Mouse (Mus musculus) heart, postnatal 14 days (tissue): ENCODE measurements around the gene Palb2. TPM values are rescaled to one million over a fixed set of nuclear protein-coding genes. Genes with fewer than 3 reads are reported as not detected.

ENCODE experiments used
- DNase-seq, 2 experiments: peaks; one replicate each; pipeline ENCODE4 v3.0.0; 2021 to 2022
- intact Hi-C: fragments of 180-260 bp; cut with DNase I; formaldehyde crosslinking; loops from one replicate; pipeline ENCODE4 v1.15.1; 2025
- long read RNA-seq, 2 experiments: library from polyadenylated mRNA; stranded (forward); transcript quantifications; one replicate each; pipeline ENCODE4 v2.0.0; 2021
- total RNA-seq, 2 experiments: library from RNA; stranded (reverse); gene quantifications; 2 replicates each; pipeline ENCODE4 v1.2.3; 2021

Palb2 gene
- total RNA-seq = 1 to 10 TPM in 1 of 2 experiments, under 1 TPM in 1; 1.00 to 1.0 TPM
- long read RNA-seq, experiment 1 = 0 reads
- long read RNA-seq, experiment 2 = 0 reads

GRCm38 (mm10) chr7:122132497-122133337 is at the start of gene Palb2, which contains the start of gene Dctn5:
Gene Palb2 (minus strand): TSS chr7:122132985.
Gene Dctn5 (plus strand): TSS chr7:122133041.
- peak; percentile 98 for DNase-seq
- intact Hi-C loops = loop anchor here (1.0 to 2.0 kb wide), 2 partner anchors 26 to 31 kb away; partner anchors contain the start of genes Ndufab1 and Plk1

GRCm38 (mm10) chr7:122180720-122181119 is 47.9 kb upstream of the Palb2 start:
- DNase-seq = no peak
- intact Hi-C loops = no loop called here

- DNase-seq = no peak
- intact Hi-C loops = no loop called here
Measured at GRCm38 (mm10) chr7:122171613-122172012, 38.8 kb upstream of the Palb2 start.

GRCm38 (mm10) chr7:122170705-122171104 is 37.9 kb upstream of the Palb2 start:
- no peak for DNase-seq
- intact Hi-C loops = no loop called here

GRCm38 (mm10) chr7:122167203-122167602 is 34.4 kb upstream of the Palb2 start:
- intact Hi-C loops = no loop called here

GRCm38 (mm10) chr7:122163766-122164165 is 31.0 kb upstream of the Palb2 start:
- no peak for DNase-seq
- intact Hi-C loops = no loop called here

More at GRCm38 (mm10) chr7:122167203-122167602, 34.4 kb upstream of the Palb2 start:
- no peak for DNase-seq

- intact Hi-C loops = no loop called here
- DNase-seq = no peak
Measured at GRCm38 (mm10) chr7:122160037-122160436, 27.3 kb upstream of the Palb2 start.

- DNase-seq = peak; percentile 79 to 83
- intact Hi-C loops = loop anchor here (2.0 kb wide), 1 partner anchor 26 kb away; the partner anchor contains the start of genes Dctn5 and Palb2
Measured at GRCm38 (mm10) chr7:122158915-122159902, 26.4 kb upstream of the Palb2 start, which contains the start of gene Plk1. Gene Plk1 (plus strand): TSS chr7:122159439.

GRCm38 (mm10) chr7:122158488-122158887 is 25.7 kb upstream of the Palb2 start:
- no peak for DNase-seq
- intact Hi-C loops = loop anchor here (2.0 kb wide), 1 partner anchor 26 kb away; the partner anchor contains the start of genes Dctn5 and Palb2

- DNase-seq = no peak
- intact Hi-C loops = no loop called here
Measured at GRCm38 (mm10) chr7:122152473-122152872, 19.7 kb upstream of the Palb2 start.

- intact Hi-C loops = no loop called here
- DNase-seq = no peak
Measured at GRCm38 (mm10) chr7:122140991-122141390, 8.2 kb upstream of the Palb2 start.

GRCm38 (mm10) chr7:122138190-122138589 is 5.4 kb upstream of the Palb2 start:
- intact Hi-C loops = no loop called here
- no peak for DNase-seq

- no peak for DNase-seq
- intact Hi-C loops = no loop called here
Measured at GRCm38 (mm10) chr7:122137071-122137470, 4.3 kb upstream of the Palb2 start.

- peak in 1 of 2 experiments; percentile 24 for DNase-seq
- intact Hi-C loops = no loop called here
Measured at GRCm38 (mm10) chr7:122135070-122135469, 2.3 kb upstream of the Palb2 start.

- intact Hi-C loops = loop anchor here (2.0 kb wide), 1 partner anchor 26 kb away; the partner anchor contains the start of gene Plk1
- DNase-seq = no peak
Measured at GRCm38 (mm10) chr7:122133338-122133625, 497 bp upstream of the Palb2 start.

- intact Hi-C loops = loop anchor here (1.0 to 2.0 kb wide), 2 partner anchors 27 to 31 kb away; partner anchors contain the start of genes Ndufab1 and Plk1
- DNase-seq = no peak
Measured at GRCm38 (mm10) chr7:122131834-122132233, 951 bp downstream of the Palb2 start.

- intact Hi-C loops = no loop called here
- no peak for DNase-seq
Measured at GRCm38 (mm10) chr7:122126946-122127345, 5.8 kb downstream of the Palb2 start.

- no peak for DNase-seq
- intact Hi-C loops = no loop called here
Measured at GRCm38 (mm10) chr7:122125636-122126035, 7.1 kb downstream of the Palb2 start.

GRCm38 (mm10) chr7:122123518-122123917 is 9.3 kb downstream of the Palb2 start:
- intact Hi-C loops = no loop called here
- no peak for DNase-seq

- intact Hi-C loops = no loop called here
- no peak for DNase-seq
Measured at GRCm38 (mm10) chr7:122108206-122108605, 24.6 kb downstream of the Palb2 start.
